Mouse (Mus musculus) R1 (cell line): ENCODE measurements around the gene Il4ra.

Experiments
- DNase-seq: peaks from one replicate; pipeline ENCODE4 v3.0.0-alpha.2; 2018; ENCODE audit warnings: low read depth, low spot score

Il4ra gene

GRCm38 (mm10) chr7:125549916-125550315 is 2.0 kb upstream of the Il4ra start:
- DNase-seq, result no peak

- no peak for DNase-seq
These were observed 989 bp upstream of the Il4ra start for GRCm38 (mm10) chr7:125550881-125551381.

- DNase-seq, result no peak
These were observed 1.1 kb downstream of the Il4ra start for GRCm38 (mm10) chr7:125552851-125553555.

- DNase-seq, result no peak
These were observed 1.9 kb downstream of the Il4ra start for GRCm38 (mm10) chr7:125553653-125554428.

GRCm38 (mm10) chr7:125554456-125555114 is 2.7 kb downstream of the Il4ra start:
- DNase-seq, result no peak

- DNase-seq, result no peak
These were observed 3.5 kb downstream of the Il4ra start for GRCm38 (mm10) chr7:125555351-125555872.

GRCm38 (mm10) chr7:125556096-125556495 is 4.2 kb downstream of the Il4ra start:
- no peak for DNase-seq

GRCm38 (mm10) chr7:125556865-125557264 is 4.9 kb downstream of the Il4ra start:
- no peak for DNase-seq

- peak; percentile 10 for DNase-seq
These were observed 6.6 kb downstream of the Il4ra start for GRCm38 (mm10) chr7:125558401-125558945.

- DNase-seq, result no peak
These were observed 7.1 kb downstream of the Il4ra start for GRCm38 (mm10) chr7:125558997-125559396.

GRCm38 (mm10) chr7:125559537-125559936 is 7.6 kb downstream of the Il4ra start:
- no peak for DNase-seq

- DNase-seq, result no peak
These were observed 8.3 kb downstream of the Il4ra start for GRCm38 (mm10) chr7:125560146-125560785.

- DNase-seq, result peak; percentile 43
These were observed 9.3 kb downstream of the Il4ra start for GRCm38 (mm10) chr7:125561085-125561690.

GRCm38 (mm10) chr7:125562413-125562812 is 10.5 kb downstream of the Il4ra start:
- no peak for DNase-seq

GRCm38 (mm10) chr7:125563093-125563492 is 11.2 kb downstream of the Il4ra start:
- no peak for DNase-seq

GRCm38 (mm10) chr7:125564316-125565024 is 12.6 kb downstream of the Il4ra start:
- DNase-seq, result no peak

- DNase-seq, result no peak
These were observed 13.8 kb downstream of the Il4ra start for GRCm38 (mm10) chr7:125565516-125566285.

GRCm38 (mm10) chr7:125566420-125566819 is 14.5 kb downstream of the Il4ra start:
- no peak for DNase-seq

GRCm38 (mm10) chr7:125568888-125569287 is 17.0 kb downstream of the Il4ra start:
- no peak for DNase-seq
